Mouse (Mus musculus): ENCODE data around the gene Trim16.

The Trim16 gene

GRCm38 (mm10) chr11:62820059-62820541 is at the start of gene Trim16:
Gene Trim16, plus strand, starts transcription at chr11:62820231.
- DNase-seq, result peak; percentile 93

- no peak for DNase-seq
Observed at GRCm38 (mm10) chr11:62776510-62776909, 43.5 kb upstream of the Trim16 start.

DNA sequence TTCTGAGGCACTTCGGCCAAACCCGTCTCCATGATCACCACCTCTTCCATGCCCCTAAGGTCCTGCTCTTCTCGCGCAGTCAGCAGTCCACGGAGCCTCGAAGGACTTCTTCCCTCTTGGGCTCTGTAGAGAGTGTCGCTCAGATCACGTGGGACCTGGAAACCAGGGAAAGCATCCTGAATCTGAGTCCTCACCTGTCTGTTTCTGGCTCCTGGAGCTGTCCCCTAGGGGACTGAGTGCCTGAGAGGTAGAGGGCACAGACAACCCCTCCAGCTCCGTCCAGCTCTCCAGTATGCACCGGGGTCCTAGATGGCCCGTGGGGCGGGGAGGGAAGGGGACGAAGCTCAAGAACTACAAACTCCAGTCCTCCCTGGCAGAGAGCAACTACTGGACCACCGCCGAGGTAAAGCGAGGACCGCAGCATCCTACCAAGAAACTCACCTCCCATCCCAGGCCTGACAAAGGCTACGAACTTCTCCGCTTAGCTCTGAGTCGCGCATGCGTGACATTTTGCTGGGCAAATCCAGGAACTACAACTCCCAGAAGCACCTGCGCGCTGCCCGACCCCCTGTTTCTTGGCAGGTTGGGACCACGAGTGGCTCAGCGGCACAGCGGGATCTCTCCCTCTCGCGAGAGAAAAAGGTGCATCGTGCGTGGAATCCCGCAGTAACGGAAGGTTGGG is 31.0 kb upstream of the Trim16 start, which contains the start of gene Zfp286:
Gene Zfp286, minus strand, starts transcription at position 528 of the 682 bp plus-strand sequence.
- peak; percentile 92 for DNase-seq

DNA sequence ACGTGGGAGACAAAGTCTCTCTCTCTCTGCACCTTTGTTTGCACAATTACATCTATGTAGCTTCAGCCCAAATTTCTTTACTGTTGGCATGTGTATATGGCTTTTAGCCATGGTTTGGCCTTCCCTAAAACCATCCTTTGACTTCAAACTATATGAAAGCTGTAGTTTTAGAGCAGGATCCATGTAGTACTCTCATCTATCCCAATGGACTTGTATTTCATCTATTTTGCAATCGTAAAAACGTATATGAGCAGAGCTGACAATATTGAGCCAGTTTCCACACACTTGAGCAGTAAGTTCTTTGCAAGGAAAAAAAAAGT is 30.5 kb upstream of the Trim16 start:
- no peak for DNase-seq

GRCm38 (mm10) chr11:62804119-62804518 is 15.9 kb upstream of the Trim16 start:
- DNase-seq, result no peak

GRCm38 (mm10) chr11:62807965-62808364 is 12.1 kb upstream of the Trim16 start:
- no peak for DNase-seq

DNA sequence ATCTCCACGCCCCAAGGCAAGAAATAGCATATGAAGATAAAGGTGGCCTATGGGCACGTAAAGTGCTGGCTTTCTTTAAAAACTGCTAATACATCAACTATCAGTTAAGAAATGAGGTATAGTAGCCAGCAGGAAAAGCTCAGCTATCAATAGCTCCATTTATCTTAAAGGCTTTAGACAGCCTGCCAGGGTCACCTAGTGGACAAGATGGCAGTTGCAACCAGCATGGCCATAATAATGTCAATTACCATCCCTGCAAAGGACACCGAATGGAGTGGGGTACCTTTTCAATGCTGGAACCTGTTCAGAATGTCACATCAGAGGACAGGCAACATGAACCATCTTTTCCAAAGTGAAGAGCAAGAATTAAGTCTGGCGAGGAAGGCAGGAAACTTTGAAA is 10.8 kb upstream of the Trim16 start:
- peak; percentile 34 for DNase-seq

GRCm38 (mm10) chr11:62812268-62812667 is 7.8 kb upstream of the Trim16 start:
- DNase-seq, result no peak

DNA sequence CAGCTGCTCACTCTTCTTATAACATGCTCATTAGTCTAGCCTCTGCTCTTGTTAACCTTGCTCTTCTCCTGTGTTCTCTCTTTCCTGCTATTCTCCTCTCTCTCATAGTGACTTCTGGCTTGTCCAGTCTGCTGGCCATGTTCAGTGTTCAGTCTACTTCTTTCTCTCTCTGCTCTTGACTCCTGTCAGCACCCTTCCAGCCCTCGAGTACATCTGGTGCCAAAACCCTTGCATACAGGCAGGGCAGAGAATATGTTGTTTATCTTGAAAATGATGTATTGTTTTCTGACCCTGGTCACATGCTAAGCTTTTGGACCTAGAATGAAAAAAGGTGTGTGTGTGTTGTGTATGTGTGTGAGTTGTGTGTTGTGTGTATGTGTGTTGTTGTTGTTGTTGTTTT is 6.5 kb upstream of the Trim16 start:
- no peak for DNase-seq

DNA sequence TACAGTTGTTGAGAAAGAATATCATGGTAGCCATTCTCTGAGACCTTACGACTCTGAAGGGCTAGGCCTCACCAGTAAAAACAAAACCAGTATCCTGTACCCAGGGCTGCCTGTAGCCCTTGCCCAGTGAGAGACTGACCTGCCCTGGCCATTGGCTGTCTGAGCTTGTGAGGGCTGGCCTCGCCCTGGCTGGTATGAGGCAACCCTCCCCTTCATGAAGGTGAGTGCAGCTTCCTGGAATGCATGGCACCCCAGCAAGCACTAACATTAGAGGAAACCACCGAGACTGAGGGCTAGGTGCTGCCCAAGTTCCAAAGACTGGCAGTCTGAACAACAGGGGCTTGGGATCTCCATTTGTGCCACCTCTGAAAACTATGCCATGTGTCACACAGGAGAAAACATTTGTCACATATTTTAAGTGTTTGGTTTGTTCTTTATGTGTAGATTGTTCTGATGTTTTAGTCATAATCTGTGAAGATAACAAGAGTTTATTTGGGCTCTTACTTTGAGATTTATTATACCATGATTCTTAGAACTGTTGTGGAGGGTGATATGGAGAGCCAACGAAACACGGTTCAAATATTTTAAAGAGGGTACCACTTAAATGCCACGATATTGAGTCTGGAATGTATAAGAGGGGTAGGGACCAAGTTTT is 5.9 kb upstream of the Trim16 start:
- DNase-seq, result peak; percentile 61

- no peak for DNase-seq
Observed at GRCm38 (mm10) chr11:62814625-62815024, 5.4 kb upstream of the Trim16 start.

GRCm38 (mm10) chr11:62815438-62815837 is 4.6 kb upstream of the Trim16 start:
- no peak for DNase-seq

DNA sequence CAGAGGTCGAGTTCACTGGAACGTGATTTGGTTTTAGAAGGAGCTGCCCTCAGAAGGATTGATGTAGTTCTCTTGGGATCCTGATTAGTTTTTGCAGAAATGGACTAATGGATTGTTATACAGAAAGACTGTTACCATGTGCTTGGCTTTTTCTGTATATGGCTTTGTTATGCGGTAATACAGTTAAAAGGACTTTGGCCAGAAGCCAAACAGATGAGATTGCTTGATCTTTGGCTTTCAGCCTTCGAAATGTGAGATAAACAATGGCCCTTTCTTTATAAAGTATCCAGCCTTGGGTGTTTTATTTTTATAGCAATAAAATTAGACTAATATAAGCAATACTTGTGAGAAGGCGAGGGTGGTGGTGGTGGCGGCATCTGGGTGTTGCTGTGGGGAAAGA is 3.4 kb upstream of the Trim16 start:
- DNase-seq, result no peak

- no peak for DNase-seq
Observed at GRCm38 (mm10) chr11:62819059-62819686, 858 bp upstream of the Trim16 start.

GRCm38 (mm10) chr11:62820661-62821437 is 818 bp downstream of the Trim16 start:
- peak; percentile 41 for DNase-seq

- DNase-seq, result peak; percentile 60
Observed at GRCm38 (mm10) chr11:62821893-62822292, 1.9 kb downstream of the Trim16 start.

DNA sequence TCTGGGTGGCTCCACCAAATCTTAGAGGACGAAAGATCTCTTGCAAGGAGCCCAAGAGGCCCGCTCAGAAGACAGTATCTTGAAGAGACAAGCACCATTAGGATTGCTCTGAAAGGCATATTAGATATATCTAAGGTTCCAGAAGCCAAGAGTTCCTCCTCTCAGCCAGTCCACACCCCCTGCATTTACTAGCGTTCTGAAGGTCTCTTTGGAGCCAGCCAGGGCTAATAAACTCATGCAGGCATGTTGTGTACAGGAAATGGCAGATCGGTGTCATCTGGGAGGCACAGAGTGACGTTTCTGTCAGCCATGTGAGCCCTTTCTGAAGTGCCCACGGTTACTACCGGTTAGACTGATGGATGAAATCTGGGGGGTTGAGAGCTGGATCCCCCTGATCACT is 4.2 kb downstream of the Trim16 start:
- peak; percentile 22 for DNase-seq

DNA sequence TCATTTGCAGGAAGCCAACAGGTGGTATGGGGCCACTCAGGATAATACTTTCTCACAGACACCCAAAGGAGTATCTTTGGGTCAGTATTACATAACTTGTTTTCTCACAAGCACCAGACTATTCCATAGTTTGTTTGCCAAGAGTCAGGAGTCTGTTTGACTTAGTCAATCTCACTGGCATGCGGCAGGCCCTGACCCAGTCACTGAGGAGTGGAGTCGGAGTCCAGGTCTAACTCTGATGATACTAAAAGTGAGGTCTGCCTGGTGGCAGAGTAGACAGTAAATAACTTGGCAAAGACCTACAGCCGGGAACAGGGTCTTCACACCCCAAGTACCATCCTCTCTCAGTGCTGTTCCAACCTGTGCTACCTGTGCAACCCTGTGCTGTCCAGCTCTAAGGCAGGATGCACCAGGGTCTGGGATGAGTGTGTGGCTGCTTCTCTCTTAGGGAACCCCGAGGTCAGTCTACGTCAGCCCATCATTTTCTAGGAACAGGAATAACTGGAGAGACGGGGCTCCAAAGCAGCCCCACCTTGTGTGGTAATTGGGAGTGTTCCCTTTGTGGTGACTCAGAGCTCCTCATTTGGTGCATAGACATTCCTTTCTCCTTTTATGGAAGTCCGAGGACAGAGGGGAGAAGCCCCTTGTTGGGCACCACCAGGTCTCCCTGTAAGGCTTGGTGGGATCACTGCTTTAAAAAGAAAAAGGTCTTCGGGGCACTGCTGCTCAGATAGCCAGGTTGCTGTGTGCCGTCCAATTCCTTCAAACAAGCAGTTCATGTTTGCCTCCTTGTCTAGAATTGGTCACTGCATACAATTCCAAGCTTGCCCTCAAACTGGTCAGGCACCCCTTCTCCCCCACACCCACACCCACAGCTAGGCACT is 5.4 kb downstream of the Trim16 start:
- DNase-seq, result no peak

- peak; percentile 21 for DNase-seq
Observed at GRCm38 (mm10) chr11:62826106-62826733, 6.2 kb downstream of the Trim16 start.

DNA sequence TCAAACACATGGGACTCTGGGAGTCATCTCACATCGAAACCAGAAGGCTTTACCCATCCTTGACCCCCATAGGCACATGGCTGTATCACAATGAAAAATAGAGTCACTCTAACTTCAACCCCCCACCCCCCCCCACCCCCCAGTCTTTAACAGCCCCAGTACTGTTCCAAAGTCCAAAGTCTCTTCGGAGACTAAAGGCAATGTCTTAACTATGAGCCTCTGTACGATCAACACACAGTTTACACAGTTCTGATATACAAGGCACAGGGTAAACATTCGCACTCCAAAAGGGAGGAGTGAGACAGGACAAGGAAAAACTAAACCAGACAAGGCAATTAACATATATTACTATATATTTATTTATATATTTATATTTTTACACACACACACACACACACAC is 7.1 kb downstream of the Trim16 start:
- no peak for DNase-seq

DNA sequence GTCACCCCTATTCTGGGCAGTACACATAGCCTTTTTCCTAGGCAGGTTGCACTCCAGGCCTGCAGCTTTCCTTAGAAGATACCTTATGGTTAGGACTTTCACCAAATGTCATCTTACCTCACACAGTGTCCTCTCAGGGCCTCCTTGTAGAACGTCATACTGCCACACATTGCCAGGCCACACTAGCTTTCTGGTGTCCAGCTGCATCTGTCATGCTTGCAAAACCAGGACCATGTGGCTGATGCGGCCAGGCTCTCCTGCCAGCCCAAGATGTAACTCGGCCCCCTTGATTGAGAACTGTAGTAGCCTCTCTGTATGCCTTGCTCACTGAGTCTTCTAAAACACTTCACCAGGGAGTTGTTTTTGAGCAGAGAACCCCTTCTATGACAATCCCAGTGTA is 7.9 kb downstream of the Trim16 start:
- DNase-seq, result no peak

GRCm38 (mm10) chr11:62830387-62830786 is 10.4 kb downstream of the Trim16 start:
- DNase-seq, result no peak
